Mouse (Mus musculus) ES-Bruce4 (cell line): ENCODE data around the gene Chil1.

Experiments used
- CTCF ChIP-seq: IDR thresholded peaks from one replicate; pipeline ENCODE4 v1.8.1; 2011; ENCODE audit warnings: low read depth, low read length
- POLR2A ChIP-seq: IDR thresholded peaks from one replicate; pipeline ENCODE4 v1.8.1; 2011; ENCODE audit warnings: low read length; ENCODE audit not compliant: insufficient read depth

- TF ChIP-seq CTCF (no peak), POLR2A (no peak)
These were observed 31.4 kb downstream of the Chil1 start for GRCm38 (mm10) chr1:134213405-134213804.
